Mouse (Mus musculus) forebrain, embryonic 14.5 days (tissue): ENCODE results near the gene Ifng. TPM values are rescaled to one million over a fixed set of nuclear protein-coding genes. Genes with fewer than 3 reads are reported as not detected.
"Not testable (repeated sequence)": the region's sequence is repeated elsewhere in the genome, so short reads cannot be mapped to it uniquely, and the experiment has no call there.

Experiments
- ATAC-seq: fragments of 200-750 bp; cut with Nextera tagmentation; 2 replicates; pipeline ENCODE4 v1.8.0; 2017; ENCODE audit warnings: mild to moderate bottlenecking, moderate library complexity
- DNase-seq: peaks from one replicate; pipeline ENCODE4 v3.0.0-alpha.2; 2015; ENCODE audit warnings: low spot score
- H3K27ac ChIP-seq: fragments of 300-500 bp; sonication (generic); 2 replicates; pipeline ENCODE4 v1.5.1; 2014; ENCODE audit warnings: low read depth, mild to moderate bottlenecking, control low read depth, low read length, moderate library complexity
- H3K27me3 ChIP-seq: fragments of 300-500 bp; sonication (generic); replicated peaks from 2 replicates; pipeline ENCODE4 v1.6.1; 2014; ENCODE audit warnings: low read length, control low read depth, mixed read lengths; ENCODE audit not compliant: control insufficient read depth, insufficient read depth
- H3K36me3 ChIP-seq: fragments of 300-500 bp; sonication (generic); 2 replicates; pipeline ENCODE4 v1.6.1; 2014; ENCODE audit warnings: low read length, control low read depth; ENCODE audit not compliant: control insufficient read depth, insufficient read depth
- H3K4me1 ChIP-seq: fragments of 300-500 bp; sonication (generic); 2 replicates; pipeline ENCODE4 v1.6.1; 2014; ENCODE audit warnings: antibody characterized with exemption, low read length, control low read depth; ENCODE audit not compliant: control insufficient read depth, insufficient read depth
- H3K4me2 ChIP-seq: fragments of 300-500 bp; sonication (generic); 2 replicates; pipeline ENCODE4 v1.6.1; 2014; ENCODE audit warnings: mild to moderate bottlenecking, control low read depth, low read length
- H3K4me3 ChIP-seq: fragments of 300-500 bp; sonication (generic); 2 replicates; pipeline ENCODE4 v1.5.1; 2014; ENCODE audit warnings: low read depth, low read length, control low read depth
- H3K9ac ChIP-seq: fragments of 300-500 bp; sonication (generic); 2 replicates; pipeline ENCODE4 v1.6.1; 2014; ENCODE audit warnings: mild to moderate bottlenecking, low read length, control low read depth, moderate library complexity
- H3K9me3 ChIP-seq: fragments of 300-500 bp; sonication (generic); replicated peaks from 2 replicates; pipeline ENCODE4 v1.6.1; 2016; ENCODE audit warnings: low read length, control low read depth, mixed read lengths; ENCODE audit not compliant: control insufficient read depth
- WGBS: fragments of 180-500 bp; shearing (Covaris S2); extraction: QIAGEN DNeasy Blood & Tissue Kit; methylation state at CpG from one replicate; pipeline ENCODE4 v1.1.7; 2014; 5-methylcytosine and 5-hydroxymethylcytosine counted together
- polyA plus RNA-seq: library from polyadenylated mRNA; unstranded; fragments of >200 nt; fragmentation: Nextera tagmentation; extraction: Ambion mirVana; gene quantifications from 2 replicates; pipeline ENCODE4 v1.2.1, GENCODE M21; 2014

The Ifng gene
- polyA plus RNA-seq, 1 experiment from 2014 or later = not detected

DNA sequence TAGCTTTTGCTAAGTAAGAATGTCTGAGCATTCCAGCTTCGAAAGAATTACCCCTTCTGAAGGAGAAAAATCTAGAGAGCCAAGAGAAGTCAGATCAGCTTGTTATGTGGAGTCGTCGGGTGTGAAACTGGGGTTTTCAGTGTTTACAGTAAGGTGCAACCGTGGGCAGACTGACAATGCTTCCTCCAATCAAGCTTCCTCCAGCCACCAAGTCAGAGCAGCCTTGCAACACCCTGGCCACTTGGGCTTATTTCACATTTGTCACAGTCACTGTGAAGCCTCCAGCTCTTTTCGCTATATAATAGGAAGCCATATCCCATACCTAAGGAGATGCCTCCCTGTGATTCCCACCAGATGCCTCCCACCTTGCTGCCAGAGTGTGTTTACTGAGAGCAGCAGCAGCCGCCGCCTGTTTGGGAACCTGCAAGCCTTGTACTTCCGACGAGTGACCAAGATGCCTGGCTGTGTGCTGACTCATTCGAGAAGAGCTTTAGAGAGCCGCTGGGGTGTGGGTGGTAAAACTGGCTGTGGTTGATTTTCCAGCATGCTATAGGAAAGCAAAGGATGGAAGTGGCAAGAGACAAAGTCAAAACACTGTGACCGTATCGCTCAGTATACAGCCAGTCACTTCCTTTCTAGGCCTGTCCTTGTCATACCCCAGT is 29.6 kb downstream of the Ifng start:
- 81% methylated on average over 13 of the region's 13 CpGs for WGBS
- H3K9me3 ChIP-seq = no peaks in the 10 kb centered on the region
- no peak for ATAC-seq
- no peak overlapping the region for H3K9ac ChIP-seq
- H3K4me2 ChIP-seq = no peak overlapping the region
- no peaks in the 10 kb centered on the region for H3K27me3 ChIP-seq
- H3K27ac ChIP-seq = no peak overlapping the region
- H3K4me1 ChIP-seq = no peaks in the 10 kb centered on the region
- no peak for DNase-seq
- no peak overlapping the region for H3K4me3 ChIP-seq
- H3K36me3 ChIP-seq = no peaks in the 10 kb centered on the region

GRCm38 (mm10) chr10:118472846-118473245 is 32.0 kb downstream of the Ifng start:
- 74% methylated on average over 1 of the region's 1 CpGs for WGBS

GRCm38 (mm10) chr10:118476696-118477095 is 35.9 kb downstream of the Ifng start:
- no peaks in the 10 kb centered on the region for H3K36me3 ChIP-seq
- no peak for ATAC-seq
- 88% methylated on average over 2 of the region's 2 CpGs for WGBS
- H3K4me1 ChIP-seq = no peaks in the 10 kb centered on the region
- H3K4me3 ChIP-seq = no peak overlapping the region
- no peak overlapping the region for H3K9ac ChIP-seq
- H3K27ac ChIP-seq = no peak overlapping the region
- no peaks in the 10 kb centered on the region for H3K27me3 ChIP-seq
- H3K4me2 ChIP-seq = no peak overlapping the region
- no peak for DNase-seq
- no peaks in the 10 kb centered on the region for H3K9me3 ChIP-seq

More at GRCm38 (mm10) chr10:118472846-118473245, 32.0 kb downstream of the Ifng start:
- not testable (repeated sequence) for H3K4me2 ChIP-seq, H3K36me3 ChIP-seq, H3K4me3 ChIP-seq, H3K9me3 ChIP-seq, DNase-seq, H3K4me1 ChIP-seq, H3K27ac ChIP-seq, H3K27me3 ChIP-seq, H3K9ac ChIP-seq, ATAC-seq

GRCm38 (mm10) chr10:118477297-118477696 is 36.5 kb downstream of the Ifng start:
- Histone ChIP-seq H3K9ac (no peak overlapping the region), H3K4me2 (no peak overlapping the region)

DNA sequence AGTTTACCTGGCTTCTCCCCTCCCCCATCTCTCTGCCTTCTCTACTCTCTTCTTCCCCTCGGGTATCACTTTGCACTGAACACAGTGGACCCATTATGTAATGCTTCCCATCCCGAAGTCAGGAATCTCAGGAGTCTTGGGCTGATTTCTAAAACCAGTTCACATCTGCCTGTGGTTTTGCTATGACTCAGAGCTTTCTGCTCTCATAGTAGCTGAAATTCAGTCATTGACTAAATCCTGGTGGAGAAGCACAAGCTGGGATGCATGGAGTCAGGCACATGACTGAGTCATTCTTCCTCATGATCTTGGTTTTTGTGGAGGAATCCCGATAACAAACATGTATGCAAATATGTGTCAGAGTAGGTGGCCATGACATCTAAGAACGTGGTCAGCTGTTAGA is 38.4 kb downstream of the Ifng start:
- no peak overlapping the region for H3K9ac ChIP-seq
- no peaks in the 10 kb centered on the region for H3K36me3 ChIP-seq
- H3K27me3 ChIP-seq = no peaks in the 10 kb centered on the region
- ATAC-seq (no peak), DNase-seq (no peak)
- no peaks in the 10 kb centered on the region for H3K9me3 ChIP-seq
- H3K4me1 ChIP-seq = no peaks in the 10 kb centered on the region
- H3K4me2 ChIP-seq = no peak overlapping the region
- 81% methylated on average over 4 of the region's 4 CpGs for WGBS
- no peak overlapping the region for H3K27ac ChIP-seq
- H3K4me3 ChIP-seq = no peak overlapping the region

More at GRCm38 (mm10) chr10:118477297-118477696, 36.5 kb downstream of the Ifng start:
- WGBS = 93% methylated on average over 2 of the region's 2 CpGs
- ATAC-seq = no peak
- H3K9me3 ChIP-seq = no peaks in the 10 kb centered on the region
- no peak overlapping the region for H3K27ac ChIP-seq
- no peaks in the 10 kb centered on the region for H3K27me3 ChIP-seq
- no peaks in the 10 kb centered on the region for H3K36me3 ChIP-seq
- no peaks in the 10 kb centered on the region for H3K4me1 ChIP-seq
- DNase-seq = no peak
- H3K4me3 ChIP-seq = no peak overlapping the region

DNA sequence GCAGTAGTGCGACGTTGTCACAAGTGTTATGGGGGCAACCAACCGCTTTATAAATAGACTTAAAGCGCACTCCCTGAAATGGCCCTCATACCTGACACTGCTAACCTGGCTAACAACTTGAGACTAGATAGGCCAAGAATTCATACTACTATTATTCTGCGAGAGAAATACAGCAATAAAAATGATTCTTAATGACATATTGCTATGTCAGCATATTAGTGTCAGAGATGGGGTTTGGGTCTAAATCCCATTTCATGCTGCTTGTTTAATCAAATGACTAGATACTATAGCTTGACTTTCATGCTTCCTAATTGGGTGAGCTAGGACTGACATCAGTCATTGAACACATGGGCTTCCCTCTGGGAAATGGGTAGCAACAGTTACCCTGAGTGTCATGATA is 39.3 kb downstream of the Ifng start:
- Histone ChIP-seq H3K9me3 (no peaks in the 10 kb centered on the region), H3K9ac (no peak overlapping the region), H3K27ac (no peak overlapping the region), H3K4me1 (no peaks in the 10 kb centered on the region), H3K4me3 (no peak overlapping the region), H3K27me3 (no peaks in the 10 kb centered on the region), H3K4me2 (no peak overlapping the region), H3K36me3 (no peaks in the 10 kb centered on the region)
- 96% methylated on average over 5 of the region's 5 CpGs for WGBS
- no peak for ATAC-seq
- DNase-seq = no peak

GRCm38 (mm10) chr10:118480793-118481192 is 39.9 kb downstream of the Ifng start:
- Histone ChIP-seq H3K36me3 (no peaks in the 10 kb centered on the region), H3K4me3 (no peak overlapping the region)
- 89% methylated on average over 7 of the region's 7 CpGs for WGBS

DNA sequence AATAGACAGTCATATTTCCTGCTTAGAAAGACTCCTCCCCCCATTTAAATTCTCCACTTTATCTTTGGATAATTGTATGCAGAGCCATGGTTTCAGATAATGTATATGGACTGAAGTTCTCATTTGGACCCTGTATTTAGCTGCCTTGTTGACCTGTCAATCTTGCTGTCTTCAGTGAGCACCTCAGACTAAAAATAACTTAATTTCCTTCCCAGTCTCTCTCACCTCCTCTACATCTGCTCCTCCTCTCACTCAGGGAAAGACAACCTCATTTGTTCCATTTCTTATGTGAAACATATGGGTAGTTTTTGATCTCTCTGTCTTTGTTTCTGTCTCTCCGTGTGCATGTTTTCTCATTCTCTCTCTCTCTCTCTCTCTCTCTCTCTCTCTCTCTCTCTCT is 53.3 kb downstream of the Ifng start:
- H3K27me3 ChIP-seq = no peaks in the 10 kb centered on the region
- DNase-seq (no peak), ATAC-seq (no peak)
- no peaks in the 10 kb centered on the region for H3K4me1 ChIP-seq
- no peak overlapping the region for H3K27ac ChIP-seq
- H3K9me3 ChIP-seq = no peaks in the 10 kb centered on the region
- no peak overlapping the region for H3K9ac ChIP-seq
- no peak overlapping the region for H3K4me3 ChIP-seq
- H3K36me3 ChIP-seq = no peaks in the 10 kb centered on the region
- no peak overlapping the region for H3K4me2 ChIP-seq
- 77% methylated on average over 1 of the region's 1 CpGs for WGBS

More at GRCm38 (mm10) chr10:118480793-118481192, 39.9 kb downstream of the Ifng start:
- H3K27ac ChIP-seq = no peak overlapping the region
- DNase-seq (no peak), ATAC-seq (no peak)
- H3K27me3 ChIP-seq = no peaks in the 10 kb centered on the region
- no peak overlapping the region for H3K9ac ChIP-seq
- H3K4me1 ChIP-seq = no peaks in the 10 kb centered on the region
- H3K4me2 ChIP-seq = no peak overlapping the region
- no peaks in the 10 kb centered on the region for H3K9me3 ChIP-seq

DNA sequence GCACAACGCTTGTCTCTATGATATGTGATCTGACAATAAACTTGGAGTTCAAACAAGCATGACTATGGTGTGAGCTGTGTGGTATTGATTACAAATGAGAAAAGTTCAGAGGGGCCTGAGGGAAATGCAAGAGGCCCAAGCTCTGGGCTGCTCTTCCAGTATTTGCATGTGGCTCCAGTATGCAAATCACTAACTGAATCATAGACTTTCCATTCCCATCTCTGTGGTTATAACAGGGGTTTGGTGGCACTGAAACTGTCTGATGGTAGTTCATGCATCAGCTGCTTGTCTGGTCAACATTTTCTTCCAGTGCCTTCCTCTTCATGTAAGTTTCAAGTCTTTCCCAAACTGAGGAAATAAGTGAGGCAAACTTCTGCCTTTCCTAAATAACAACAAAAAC is 54.5 kb downstream of the Ifng start:
- Histone ChIP-seq H3K27ac (no peak overlapping the region), H3K9ac (no peak overlapping the region), H3K27me3 (no peaks in the 10 kb centered on the region), H3K9me3 (no peaks in the 10 kb centered on the region), H3K4me2 (no peak overlapping the region), H3K4me3 (no peak overlapping the region), H3K4me1 (no peaks in the 10 kb centered on the region), H3K36me3 (no peaks in the 10 kb centered on the region)
- WGBS = 88% methylated on average over 1 of the region's 1 CpGs
- DNase-seq = no peak
- no peak for ATAC-seq
